Mouse (Mus musculus) limb, embryonic 13.5 days (tissue): ENCODE measurements around the gene Rps6kb1. TPM values are rescaled to one million over a fixed set of nuclear protein-coding genes. Genes with fewer than 3 reads are reported as not detected.

ENCODE experiments used
- ATAC-seq: fragments of 200-750 bp; cut with Nextera tagmentation; 2 replicates; pipeline ENCODE4 v1.8.0; 2017; ENCODE audit warnings: low read depth, moderate number of reproducible peaks, moderate TSS enrichment; ENCODE audit not compliant: low FRiP score
- H3K27ac ChIP-seq: fragments of 300-500 bp; sonication (generic); 2 replicates; pipeline ENCODE4 v1.5.1; 2015; ENCODE audit warnings: inconsistent platforms, mild to moderate bottlenecking, moderate library complexity
- H3K27me3 ChIP-seq: fragments of 300-500 bp; sonication (generic); 2 replicates; pipeline ENCODE4 v1.6.1; 2015; ENCODE audit warnings: mild to moderate bottlenecking, inconsistent platforms
- H3K36me3 ChIP-seq: fragments of 300-500 bp; sonication (generic); 2 replicates; pipeline ENCODE4 v1.6.1; 2015; ENCODE audit warnings: inconsistent platforms, mild to moderate bottlenecking, moderate library complexity
- H3K4me1 ChIP-seq: fragments of 300-500 bp; sonication (generic); 2 replicates; pipeline ENCODE4 v1.6.1; 2015; ENCODE audit warnings: inconsistent platforms
- H3K4me2 ChIP-seq: fragments of 300-500 bp; sonication (generic); replicated peaks from 2 replicates; pipeline ENCODE4 v1.6.1; 2015; ENCODE audit warnings: inconsistent platforms, mild to moderate bottlenecking, moderate library complexity
- H3K4me3 ChIP-seq: fragments of 300-500 bp; sonication (generic); 2 replicates; pipeline ENCODE4 v1.5.1; 2015; ENCODE audit warnings: moderate library complexity, mild to moderate bottlenecking, inconsistent platforms
- H3K9ac ChIP-seq: fragments of 300-500 bp; sonication (generic); 2 replicates; pipeline ENCODE4 v1.6.1; 2015; ENCODE audit warnings: mild to moderate bottlenecking, inconsistent platforms
- H3K9me3 ChIP-seq: fragments of 300-500 bp; sonication (generic); 2 replicates; pipeline ENCODE4 v1.6.1; 2016; ENCODE audit warnings: inconsistent platforms
- WGBS: fragments of 180-500 bp; shearing (Covaris S2); methylation state at CpG from one replicate; pipeline ENCODE4 v1.1.7; 2015; 5-methylcytosine and 5-hydroxymethylcytosine counted together
- polyA plus RNA-seq: library from polyadenylated mRNA; unstranded; fragments of >200 nt; fragmentation: Nextera tagmentation; extraction: Ambion mirVana; gene quantifications from 2 replicates; pipeline ENCODE4 v1.2.1, GENCODE M21; 2015

The Rps6kb1 gene
- polyA plus RNA-seq, 1 experiment from 2014 or later: 84.8 TPM

- Histone ChIP-seq H3K9ac (peak overlapping the region; percentile 48), H3K4me1 (peaks cover 18% of the 10 kb centered on the region), H3K4me3 (peak overlapping the region; percentile 33), H3K9me3 (no peaks in the 10 kb centered on the region), H3K4me2 (peak overlapping the region; percentile 57), H3K27ac (no peak overlapping the region), H3K27me3 (no peaks in the 10 kb centered on the region), H3K36me3 (peaks cover 7% of the 10 kb centered on the region; the same call in 1 of the 2 replicates)
- 18% methylated on average over 12 of the region's 12 CpGs for WGBS
- no peak for ATAC-seq
Measured at GRCm38 (mm10) chr11:86586177-86586867, 41.7 kb upstream of the Rps6kb1 start.

GRCm38 (mm10) chr11:86585598-86585984 is 41.0 kb upstream of the Rps6kb1 start:
- H3K27ac ChIP-seq: no peak overlapping the region
- H3K9ac ChIP-seq: 0 out of 2 replicates have a peak overlapping the region, but pooled peaks have one; percentile 31
- WGBS: 43% methylated on average over 3 of the region's 3 CpGs
- peak overlapping the region; percentile 30 for H3K4me2 ChIP-seq
- no peaks in the 10 kb centered on the region for H3K9me3 ChIP-seq
- peak overlapping the region; percentile 15; the same call in 1 of the 2 replicates for H3K4me3 ChIP-seq
- no peaks in the 10 kb centered on the region for H3K27me3 ChIP-seq
- H3K36me3 ChIP-seq: peaks cover 7% of the 10 kb centered on the region; the same call in 1 of the 2 replicates
- no peak for ATAC-seq
- peaks cover 18% of the 10 kb centered on the region for H3K4me1 ChIP-seq

- WGBS: 82% methylated on average over 7 of the region's 7 CpGs
- no peak for ATAC-seq
- peak overlapping the region; percentile 30; the same call in 1 of the 2 replicates for H3K4me2 ChIP-seq
- H3K27me3 ChIP-seq: no peaks in the 10 kb centered on the region
- no peaks in the 10 kb centered on the region for H3K9me3 ChIP-seq
- H3K9ac ChIP-seq: no peak overlapping the region
- H3K27ac ChIP-seq: no peak overlapping the region
- peaks cover 7% of the 10 kb centered on the region; the same call in 1 of the 2 replicates for H3K36me3 ChIP-seq
- H3K4me3 ChIP-seq: peak overlapping the region; percentile 15; the same call in 1 of the 2 replicates
- H3K4me1 ChIP-seq: peaks cover 20% of the 10 kb centered on the region
Measured at GRCm38 (mm10) chr11:86584898-86585597, 40.4 kb upstream of the Rps6kb1 start.

GRCm38 (mm10) chr11:86583990-86584897 is 39.6 kb upstream of the Rps6kb1 start:
- Histone ChIP-seq H3K36me3 (peaks cover 7% of the 10 kb centered on the region; the same call in 1 of the 2 replicates), H3K4me2 (no peak overlapping the region), H3K4me3 (no peak overlapping the region), H3K27ac (no peak overlapping the region), H3K9ac (no peak overlapping the region), H3K27me3 (no peaks in the 10 kb centered on the region), H3K4me1 (peaks cover 22% of the 10 kb centered on the region), H3K9me3 (no peaks in the 10 kb centered on the region)
- WGBS: 91% methylated on average over 14 of the region's 14 CpGs
- no peak for ATAC-seq

GRCm38 (mm10) chr11:86583313-86583825 is 38.8 kb upstream of the Rps6kb1 start:
- Histone ChIP-seq H3K36me3 (peaks cover 7% of the 10 kb centered on the region; the same call in 1 of the 2 replicates), H3K4me3 (no peak overlapping the region), H3K9ac (no peak overlapping the region), H3K4me1 (peaks cover 30% of the 10 kb centered on the region), H3K27ac (no peak overlapping the region), H3K27me3 (no peaks in the 10 kb centered on the region), H3K9me3 (no peaks in the 10 kb centered on the region), H3K4me2 (no peak overlapping the region)
- ATAC-seq: no peak
- WGBS: 91% methylated on average over 3 of the region's 3 CpGs

GRCm38 (mm10) chr11:86582543-86583260 is 38.1 kb upstream of the Rps6kb1 start:
- Histone ChIP-seq H3K4me1 (peaks cover 24% of the 10 kb centered on the region), H3K4me2 (no peak overlapping the region), H3K9ac (no peak overlapping the region), H3K27ac (no peak overlapping the region), H3K4me3 (no peak overlapping the region), H3K27me3 (no peaks in the 10 kb centered on the region), H3K9me3 (no peaks in the 10 kb centered on the region), H3K36me3 (peaks cover 7% of the 10 kb centered on the region; the same call in 1 of the 2 replicates)
- no peak for ATAC-seq
- WGBS: 88% methylated on average over 7 of the region's 7 CpGs

- WGBS: 94% methylated on average over 12 of the region's 12 CpGs
Measured at GRCm38 (mm10) chr11:86581943-86582542, 37.4 kb upstream of the Rps6kb1 start.

GRCm38 (mm10) chr11:86581250-86581753 is 36.7 kb upstream of the Rps6kb1 start:
- WGBS: 62% methylated on average over 11 of the region's 11 CpGs
- ATAC-seq: no peak
- no peak overlapping the region for H3K9ac ChIP-seq
- H3K27me3 ChIP-seq: no peaks in the 10 kb centered on the region
- H3K36me3 ChIP-seq: peaks cover 7% of the 10 kb centered on the region; the same call in 1 of the 2 replicates
- peaks cover 12% of the 10 kb centered on the region; the same call in 1 of the 2 replicates for H3K4me1 ChIP-seq
- H3K27ac ChIP-seq: no peak overlapping the region
- H3K9me3 ChIP-seq: no peaks in the 10 kb centered on the region
- H3K4me2 ChIP-seq: no peak overlapping the region
- H3K4me3 ChIP-seq: no peak overlapping the region

More at GRCm38 (mm10) chr11:86581943-86582542, 37.4 kb upstream of the Rps6kb1 start:
- H3K27ac ChIP-seq: no peak overlapping the region
- H3K9ac ChIP-seq: no peak overlapping the region
- peaks cover 17% of the 10 kb centered on the region for H3K4me1 ChIP-seq
- no peaks in the 10 kb centered on the region for H3K9me3 ChIP-seq
- no peaks in the 10 kb centered on the region for H3K27me3 ChIP-seq
- ATAC-seq: no peak
- H3K4me3 ChIP-seq: no peak overlapping the region
- peaks cover 7% of the 10 kb centered on the region; the same call in 1 of the 2 replicates for H3K36me3 ChIP-seq
- no peak overlapping the region for H3K4me2 ChIP-seq

GRCm38 (mm10) chr11:86580319-86581113 is 35.9 kb upstream of the Rps6kb1 start:
- 83% methylated on average over 9 of the region's 9 CpGs for WGBS
- Histone ChIP-seq H3K4me1 (0 out of 2 replicates have a peak, but pooled peaks cover 11% of the 10 kb centered on the region), H3K4me3 (no peak overlapping the region), H3K9me3 (no peaks in the 10 kb centered on the region), H3K36me3 (peaks cover 7% of the 10 kb centered on the region; the same call in 1 of the 2 replicates), H3K27ac (no peak overlapping the region), H3K4me2 (no peak overlapping the region), H3K27me3 (no peaks in the 10 kb centered on the region), H3K9ac (no peak overlapping the region)
- ATAC-seq: no peak

- Histone ChIP-seq H3K9me3 (no peaks in the 10 kb centered on the region), H3K4me3 (no peak overlapping the region), H3K4me1 (0 out of 2 replicates have a peak, but pooled peaks cover 11% of the 10 kb centered on the region), H3K9ac (no peak overlapping the region), H3K4me2 (no peak overlapping the region), H3K27me3 (no peaks in the 10 kb centered on the region), H3K36me3 (peaks cover 7% of the 10 kb centered on the region; the same call in 1 of the 2 replicates), H3K27ac (no peak overlapping the region)
- ATAC-seq: no peak
- WGBS: 70% methylated on average over 10 of the region's 10 CpGs
Measured at GRCm38 (mm10) chr11:86579731-86580318, 35.2 kb upstream of the Rps6kb1 start.
